Mouse (Mus musculus) lung, postnatal 0 days (tissue): ENCODE measurements around the gene C1ql3.

ENCODE experiments used
- CTCF ChIP-seq: IDR thresholded peaks from 2 replicates; pipeline ENCODE4 v1.5.1; 2016; ENCODE audit warnings: antibody characterized with exemption, mild to moderate bottlenecking
- EP300 ChIP-seq: IDR thresholded peaks from 2 replicates; pipeline ENCODE4 v1.6.1; 2016; ENCODE audit warnings: antibody characterized with exemption, mild to moderate bottlenecking, control low read depth

- TF ChIP-seq CTCF: no peak
- no peak for TF ChIP-seq EP300
Observed at GRCm38 (mm10) chr2:13011973-13012372, 367 bp upstream of the C1ql3 start.
